Mouse (Mus musculus): ENCODE data around the gene 4930486L24Rik.

GRCm38 (mm10) chr13:60826052-60826451 is 38.2 kb downstream of the 4930486L24Rik start:
- TF ChIP-seq TAL1 (IDR thresholded peaks at IDR 0.05; ENCODE audit: low read length) (no peak), GATA1 (IDR thresholded peaks at IDR 0.05; ENCODE audit: low read length) (no peak)

Measured in erythroblast, embryonic 14.5 days (primary cell).